ENCODE assay signal across 16 mouse cellular contexts in genomic region chr3:39424778-39425642, GRCm38 (mm10).
DNase-seq lines count a peak whose midpoint lies in the region; ATAC-seq and TF ChIP-seq lines count a peak whose summit lies in the region.
"Had no signal": no experiment of that assay in that cellular context is flagged by ENCODE, and none has a peak within 500 bp of the region (broad histone marks: within the 10 kb centered on the region; RNA-seq: fewer than 3 reads in every experiment).

No protein-coding gene starts in this region.

- 49% methylated on average over 5 of the region's 5 CpGs for WGBS in hindbrain, embryonic 14.5 days
- 74% methylated on average over 5 of the region's 5 CpGs for WGBS in hindbrain, embryonic 11.5 days
- WGBS in midbrain, postnatal 0 days: 34% methylated on average over 5 of the region's 5 CpGs

- H3K9ac ChIP-seq in hindbrain, embryonic 14.5 days: no peak overlapping the region
- no peak overlapping the region for H3K9ac ChIP-seq in hindbrain, embryonic 11.5 days (ENCODE audit: low read depth, low read length)
- H3K9ac ChIP-seq in midbrain, postnatal 0 days (replicated peaks; ENCODE audit: low read length, poor library complexity, severe bottlenecking): no peak overlapping the region
- H3K9ac ChIP-seq: liver, postnatal 0 days had no signal

- no peak overlapping the region for H3K4me3 ChIP-seq in hindbrain, embryonic 14.5 days (replicated peaks; ENCODE audit: low read length)
- no peak overlapping the region for H3K4me3 ChIP-seq in hindbrain, embryonic 11.5 days (ENCODE audit: low read depth, low read length)
- H3K4me3 ChIP-seq in midbrain, postnatal 0 days (ENCODE audit: low read depth, low read length): no peak overlapping the region

- DNase-seq in hindbrain, embryonic 14.5 days (ENCODE audit: low spot score): peak; percentile 42
- DNase-seq in hindbrain, embryonic 11.5 days (ENCODE audit: low spot score): no peak
- DNase-seq in brain, adult 2 months (ENCODE audit: low read depth, low spot score): peak; percentile 31
- DNase-seq in brain, embryonic 14.5 days (ENCODE audit: low read depth): peak; percentile 63
- DNase-seq in midbrain, postnatal 0 days (ENCODE audit: low spot score): peak; percentile 42
- no peak for DNase-seq in T-cell, adult 2 months (ENCODE audit: low spot score)
- DNase-seq in urinary bladder, postnatal 36 days (ENCODE audit: low spot score in 2 of 2): no peak
- DNase-seq: adrenal gland, adult 2 months; cerebellum, postnatal 10 days; kidney, adult 2 months; kidney, postnatal 10 days; left cerebral cortex, postnatal 4 days; liver, postnatal 0 days; lung, postnatal 10 days; retina, postnatal 1 day had no signal

- TF ChIP-seq POLR2A in brain, embryonic 14.5 days (IDR thresholded peaks at IDR 0.05; ENCODE audit: borderline replicate concordance, extremely low read depth, insufficient read depth, insufficient read length, poor library complexity, severe bottlenecking): no peak

- peak overlapping the region; percentile 43; the same call in 1 of the 2 replicates for H3K27ac ChIP-seq in hindbrain, embryonic 14.5 days
- no peak overlapping the region for H3K27ac ChIP-seq in hindbrain, embryonic 11.5 days (ENCODE audit: low read depth, low read length)
- no peak overlapping the region for H3K27ac ChIP-seq in midbrain, postnatal 0 days (ENCODE audit: low read depth, low read length)
- H3K27ac ChIP-seq: stomach, postnatal 0 days had no signal

- no peaks in the 10 kb centered on the region for H3K9me3 ChIP-seq in hindbrain, embryonic 14.5 days (ENCODE audit: control insufficient read depth, low read length)
- no peaks in the 10 kb centered on the region for H3K9me3 ChIP-seq in hindbrain, embryonic 11.5 days (ENCODE audit: control insufficient read depth, low read length)
- H3K9me3 ChIP-seq in midbrain, postnatal 0 days (ENCODE audit: low read length): no peaks in the 10 kb centered on the region

- no peak for TF ChIP-seq CTCF in brain, embryonic 14.5 days (IDR thresholded peaks at IDR 0.05; ENCODE audit: borderline replicate concordance, extremely low read depth, insufficient read depth, insufficient read length)
- no peak for TF ChIP-seq CTCF in midbrain, postnatal 0 days (IDR thresholded peaks at IDR 0.05)

- no peak overlapping the region for H3K4me2 ChIP-seq in hindbrain, embryonic 14.5 days (replicated peaks)
- H3K4me2 ChIP-seq in hindbrain, embryonic 11.5 days (replicated peaks; ENCODE audit: low read depth, low read length): no peak overlapping the region
- no peak overlapping the region for H3K4me2 ChIP-seq in midbrain, postnatal 0 days (ENCODE audit: low read depth, low read length, poor library complexity, severe bottlenecking)

- no peaks in the 10 kb centered on the region for H3K36me3 ChIP-seq in hindbrain, embryonic 14.5 days (replicated peaks; ENCODE audit: control insufficient read depth, insufficient read depth)
- no peaks in the 10 kb centered on the region for H3K36me3 ChIP-seq in hindbrain, embryonic 11.5 days (ENCODE audit: control insufficient read depth, insufficient read depth, low read length)
- no peaks in the 10 kb centered on the region for H3K36me3 ChIP-seq in midbrain, postnatal 0 days (ENCODE audit: insufficient read depth, low read length)

- no peaks in the 10 kb centered on the region; the same call in 1 of the 2 replicates for H3K4me1 ChIP-seq in hindbrain, embryonic 14.5 days (replicated peaks; ENCODE audit: control insufficient read depth, insufficient read depth, low read length)
- no peaks in the 10 kb centered on the region for H3K4me1 ChIP-seq in hindbrain, embryonic 11.5 days (replicated peaks; ENCODE audit: control insufficient read depth, insufficient read depth, low read length)
- H3K4me1 ChIP-seq in midbrain, postnatal 0 days (ENCODE audit: insufficient read depth, low read length): 0 out of 2 replicates have a peak, but pooled peaks cover 4% of the 10 kb centered on the region

- no peaks in the 10 kb centered on the region for H3K27me3 ChIP-seq in hindbrain, embryonic 14.5 days (ENCODE audit: control insufficient read depth, insufficient read depth, low read length)
- no peaks in the 10 kb centered on the region for H3K27me3 ChIP-seq in hindbrain, embryonic 11.5 days (ENCODE audit: control insufficient read depth, insufficient read depth, low read length)
- no peaks in the 10 kb centered on the region for H3K27me3 ChIP-seq in midbrain, postnatal 0 days (ENCODE audit: insufficient read depth, low read length)

- ATAC-seq in hindbrain, embryonic 14.5 days (ENCODE audit: low FRiP score): peak; percentile 31; the same call in 1 of the 2 replicates
- no peak for ATAC-seq in hindbrain, embryonic 11.5 days (ENCODE audit: low FRiP score)
- peak; percentile 54; the same call in 1 of the 2 replicates for ATAC-seq in midbrain, postnatal 0 days (ENCODE audit: low FRiP score)
- ATAC-seq: liver, postnatal 0 days had no signal

Comparison
In these comparisons a context has a peak if more than half of its experiments do, and no peak if none do; other contexts are left out.
1. DNase-seq: peak in hindbrain, embryonic 14.5 days (single experiment), brain, adult 2 months (single experiment), brain, embryonic 14.5 days (single experiment) and midbrain, postnatal 0 days (single experiment); none in hindbrain, embryonic 11.5 days (single experiment), T-cell, adult 2 months (single experiment) and urinary bladder, postnatal 36 days (0 of 2).